Mouse (Mus musculus) intestine, embryonic 15.5 days (tissue): ENCODE data around the gene Fmod. TPM values are rescaled to one million over a fixed set of nuclear protein-coding genes. Genes with fewer than 3 reads are reported as not detected.

Experiments used
- ATAC-seq: fragments of 200-750 bp; cut with Nextera tagmentation; 2 replicates; pipeline ENCODE4 v1.8.0; 2017; ENCODE audit warnings: moderate TSS enrichment, moderate library complexity
- H3K27ac ChIP-seq: fragments of 300-500 bp; sonication (generic); 2 replicates; pipeline ENCODE4 v1.5.1; 2015; ENCODE audit warnings: mild to moderate bottlenecking, inconsistent platforms
- H3K27me3 ChIP-seq: fragments of 300-500 bp; sonication (generic); replicated peaks from 2 replicates; pipeline ENCODE4 v1.6.1; 2015; ENCODE audit warnings: inconsistent platforms
- H3K36me3 ChIP-seq: fragments of 300-500 bp; sonication (generic); 2 replicates; pipeline ENCODE4 v1.6.1; 2015; ENCODE audit warnings: inconsistent platforms
- H3K4me1 ChIP-seq: fragments of 300-500 bp; sonication (generic); replicated peaks from 2 replicates; pipeline ENCODE4 v1.6.1; 2015; ENCODE audit warnings: inconsistent platforms
- H3K4me2 ChIP-seq: fragments of 300-500 bp; sonication (generic); replicated peaks from 2 replicates; pipeline ENCODE4 v1.6.1; 2015; ENCODE audit warnings: mild to moderate bottlenecking, inconsistent platforms
- H3K4me3 ChIP-seq: fragments of 300-500 bp; sonication (generic); replicated peaks from 2 replicates; pipeline ENCODE4 v1.5.1; 2015; ENCODE audit warnings: inconsistent platforms
- H3K9ac ChIP-seq: fragments of 300-500 bp; sonication (generic); 2 replicates; pipeline ENCODE4 v1.6.1; 2015; ENCODE audit warnings: inconsistent platforms
- H3K9me3 ChIP-seq: fragments of 300-500 bp; sonication (generic); 2 replicates; pipeline ENCODE4 v1.6.1; 2016; ENCODE audit warnings: inconsistent platforms
- WGBS: fragments of 180-500 bp; shearing (Covaris S2); methylation state at CpG from one replicate; pipeline ENCODE4 v1.1.7; 2015; 5-methylcytosine and 5-hydroxymethylcytosine counted together
- polyA plus RNA-seq: library from polyadenylated mRNA; unstranded; fragments of >200 nt; fragmentation: Nextera tagmentation; extraction: Ambion mirVana; gene quantifications from 2 replicates; pipeline ENCODE4 v1.2.1, GENCODE M21; 2015

The Fmod gene
- polyA plus RNA-seq, 1 experiment from 2014 or later, result 9.2 TPM

DNA sequence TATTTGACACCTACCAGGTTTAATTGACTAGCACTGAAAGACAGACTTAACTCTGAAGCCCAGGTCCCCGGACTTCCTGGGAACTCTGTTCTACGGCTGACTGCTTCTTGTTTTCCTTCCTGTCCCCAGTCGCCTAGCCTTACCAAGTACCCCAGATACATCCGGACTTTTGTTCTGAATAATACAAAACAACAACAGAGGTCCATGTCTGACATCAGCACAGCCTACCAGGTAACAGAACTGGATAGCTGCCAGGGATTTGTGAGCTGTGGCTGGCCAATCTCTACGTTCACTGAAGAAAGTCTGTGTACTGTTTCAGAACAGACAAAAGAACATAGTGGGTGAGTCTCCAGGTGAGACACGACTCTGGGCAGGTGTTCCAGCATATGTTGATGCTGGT is 21.8 kb downstream of the Fmod start:
- Histone ChIP-seq H3K9ac (no peak overlapping the region), H3K9me3 (no peaks in the 10 kb centered on the region), H3K36me3 (no peaks in the 10 kb centered on the region), H3K27me3 (no peaks in the 10 kb centered on the region), H3K4me3 (no peak overlapping the region), H3K4me1 (peaks cover 58% of the 10 kb centered on the region), H3K27ac (no peak overlapping the region), H3K4me2 (no peak overlapping the region)
- WGBS, result 69% methylated on average over 6 of the region's 6 CpGs
- ATAC-seq, result no peak

DNA sequence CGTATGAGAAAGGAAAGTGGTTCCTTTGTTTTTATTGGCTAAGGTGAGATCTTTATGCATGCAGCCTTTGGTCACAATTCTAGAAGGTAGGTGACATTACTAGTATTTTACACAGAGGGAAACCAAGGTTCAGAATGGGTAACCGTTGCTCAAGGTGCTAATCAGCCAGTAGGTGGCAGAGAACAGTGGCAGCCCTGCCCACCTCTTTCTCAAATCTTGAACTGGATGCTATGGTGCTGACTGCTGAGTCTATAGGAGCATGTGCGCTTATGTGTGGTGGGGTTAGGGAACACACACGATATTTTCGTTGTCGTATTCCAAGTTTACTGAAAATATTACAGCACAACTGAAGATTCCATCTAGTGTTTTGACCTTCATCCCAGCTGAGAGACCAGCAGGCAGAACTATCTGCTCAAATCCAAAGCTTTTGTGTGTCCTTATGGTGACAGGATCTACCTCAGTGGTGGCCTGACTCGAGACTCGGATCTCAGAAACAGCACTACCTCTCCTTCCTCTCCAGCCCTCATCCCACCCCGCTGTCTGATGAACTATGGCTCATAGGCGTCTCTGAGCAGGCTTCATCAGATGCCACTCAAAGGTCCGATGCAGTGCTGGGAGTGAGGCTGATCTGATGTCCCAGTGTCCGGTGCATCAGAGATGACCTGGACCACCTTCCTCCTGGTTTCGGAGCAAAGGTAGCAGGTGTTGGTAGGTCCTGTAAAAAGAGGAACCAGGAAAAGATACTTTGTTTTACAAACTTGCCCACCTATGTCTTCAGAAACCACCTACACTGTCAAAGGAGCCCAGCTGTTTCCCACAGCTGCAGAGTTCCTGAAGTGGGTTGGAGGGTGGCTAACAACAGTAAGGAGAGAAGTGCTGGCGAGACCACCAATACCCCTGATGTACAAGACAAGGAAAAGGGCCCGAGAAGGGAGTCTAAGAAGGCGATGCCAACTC is 23.0 kb downstream of the Fmod start:
- Histone ChIP-seq H3K27ac (peak overlapping the region; percentile 99), H3K4me3 (peak overlapping the region; percentile 35), H3K9me3 (no peaks in the 10 kb centered on the region), H3K9ac (peak overlapping the region; percentile 38; the same call in 1 of the 2 replicates), H3K4me2 (peak overlapping the region; percentile 80), H3K27me3 (no peaks in the 10 kb centered on the region), H3K4me1 (peaks cover 70% of the 10 kb centered on the region), H3K36me3 (no peaks in the 10 kb centered on the region)
- ATAC-seq, result no peak
- 68% methylated on average over 16 of the region's 16 CpGs for WGBS

DNA sequence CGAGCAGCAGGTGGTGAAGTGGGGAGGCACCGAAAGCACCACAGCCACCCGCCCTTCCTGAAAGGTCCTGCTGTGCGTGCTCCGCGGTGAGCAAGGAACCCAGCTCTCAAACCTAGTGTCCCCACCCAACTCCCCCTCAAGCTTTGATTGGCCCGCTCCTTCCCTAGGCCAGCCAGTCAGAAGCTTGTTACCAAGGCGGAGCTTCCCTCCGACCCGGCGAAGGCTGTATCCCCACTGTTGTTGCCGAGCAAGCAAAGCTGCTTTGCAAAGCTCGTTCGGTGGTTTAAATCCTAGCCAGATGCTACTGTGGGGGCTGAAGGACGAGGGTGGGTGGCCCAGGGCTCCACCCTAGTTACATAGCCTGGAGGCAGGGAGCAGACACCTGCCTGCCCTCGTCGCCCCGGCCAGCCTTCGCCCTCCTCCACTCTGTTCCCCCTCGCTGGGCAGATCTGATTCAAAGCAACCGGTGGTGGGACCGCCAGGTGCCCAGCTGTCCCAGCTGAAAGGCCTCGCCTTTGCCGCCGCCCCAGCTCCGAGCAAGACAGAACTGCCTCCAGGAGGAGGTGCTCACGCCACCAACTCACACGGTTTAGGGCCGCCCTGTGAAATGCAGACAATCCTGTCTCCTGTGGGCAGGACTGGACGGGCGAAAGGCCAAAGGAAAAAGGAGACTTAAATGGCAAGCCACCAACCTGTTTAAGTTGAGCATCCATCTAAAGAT is 24.0 kb downstream of the Fmod start:
- no peaks in the 10 kb centered on the region for H3K27me3 ChIP-seq
- H3K4me1 ChIP-seq, result peaks cover 69% of the 10 kb centered on the region
- H3K9me3 ChIP-seq, result no peaks in the 10 kb centered on the region
- no peaks in the 10 kb centered on the region for H3K36me3 ChIP-seq
- peak overlapping the region; percentile 99 for H3K27ac ChIP-seq
- peak overlapping the region; percentile 52 for H3K9ac ChIP-seq
- peak overlapping the region; percentile 35 for H3K4me3 ChIP-seq
- peak; percentile 94 for ATAC-seq
- WGBS, result 3% methylated on average over 31 of the region's 31 CpGs
- H3K4me2 ChIP-seq, result peak overlapping the region; percentile 80

GRCm38 (mm10) chr1:134061915-134062314 is 24.9 kb downstream of the Fmod start:
- 76% methylated on average over 3 of the region's 3 CpGs for WGBS
- Histone ChIP-seq H3K4me2 (peak overlapping the region; percentile 80; the same call in 1 of the 2 replicates), H3K27me3 (no peaks in the 10 kb centered on the region), H3K4me3 (no peak overlapping the region), H3K9ac (no peak overlapping the region), H3K9me3 (no peaks in the 10 kb centered on the region), H3K27ac (peak overlapping the region; percentile 99), H3K4me1 (peaks cover 66% of the 10 kb centered on the region), H3K36me3 (no peaks in the 10 kb centered on the region)
- no peak for ATAC-seq

DNA sequence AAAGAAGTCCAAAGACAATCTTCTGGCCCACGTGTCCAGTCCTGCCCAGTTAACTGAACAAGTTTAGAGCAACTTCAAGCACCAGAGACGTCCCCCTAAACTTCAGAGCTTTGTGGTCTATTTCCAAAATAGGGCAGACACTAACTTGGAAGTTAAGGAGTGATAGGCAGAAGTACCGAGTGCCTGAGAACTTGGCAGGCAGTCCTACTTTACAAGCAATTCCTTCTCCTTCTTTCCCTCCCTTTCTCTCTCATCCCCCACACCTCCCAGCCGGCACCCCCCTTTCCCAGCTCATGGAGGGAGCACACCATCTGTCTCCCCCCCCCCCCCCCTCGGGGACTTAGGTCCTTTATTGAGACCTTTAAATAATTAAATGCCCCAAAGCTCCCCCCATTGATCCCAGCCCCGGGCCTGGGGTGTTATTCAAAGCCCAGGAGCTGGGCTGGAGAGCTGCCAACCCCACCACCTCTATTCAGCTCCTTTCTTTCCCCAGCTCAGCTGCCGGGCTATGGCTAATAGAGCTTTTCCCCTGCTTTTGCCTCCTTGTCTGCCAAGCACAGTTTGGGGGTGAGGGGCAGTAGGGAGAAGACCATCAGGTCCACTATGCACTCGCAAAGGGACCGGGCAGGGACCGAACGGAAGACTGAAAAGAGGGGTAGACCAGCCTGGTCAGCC is 25.5 kb downstream of the Fmod start:
- Histone ChIP-seq H3K27me3 (no peaks in the 10 kb centered on the region), H3K27ac (peak overlapping the region; percentile 99), H3K36me3 (no peaks in the 10 kb centered on the region), H3K9me3 (no peaks in the 10 kb centered on the region), H3K4me1 (peaks cover 69% of the 10 kb centered on the region), H3K4me2 (peak overlapping the region; percentile 47), H3K9ac (no peak overlapping the region), H3K4me3 (no peak overlapping the region)
- 27% methylated on average over 11 of the region's 11 CpGs for WGBS
- ATAC-seq, result no peak

- H3K27me3 ChIP-seq, result no peaks in the 10 kb centered on the region
- peak overlapping the region; percentile 99 for H3K27ac ChIP-seq
- no peaks in the 10 kb centered on the region for H3K36me3 ChIP-seq
- peak overlapping the region; percentile 33 for H3K9ac ChIP-seq
- no peak for ATAC-seq
- peak overlapping the region; percentile 47 for H3K4me2 ChIP-seq
- WGBS, result 10% methylated on average over 33 of the region's 33 CpGs
- H3K4me3 ChIP-seq, result 0 out of 2 replicates have a peak overlapping the region, but pooled peaks have one; percentile 3
- H3K9me3 ChIP-seq, result no peaks in the 10 kb centered on the region
- peaks cover 70% of the 10 kb centered on the region for H3K4me1 ChIP-seq
Measured at GRCm38 (mm10) chr1:134063086-134063772, 26.2 kb downstream of the Fmod start.

GRCm38 (mm10) chr1:134063773-134064125 is 26.7 kb downstream of the Fmod start:
- Histone ChIP-seq H3K27me3 (no peaks in the 10 kb centered on the region), H3K4me3 (no peak overlapping the region), H3K9me3 (no peaks in the 10 kb centered on the region), H3K27ac (peak overlapping the region; percentile 99), H3K36me3 (no peaks in the 10 kb centered on the region), H3K4me1 (peaks cover 69% of the 10 kb centered on the region), H3K9ac (no peak overlapping the region; the same call in 1 of the 2 replicates), H3K4me2 (peak overlapping the region; percentile 47)
- WGBS, result 34% methylated on average over 9 of the region's 9 CpGs
- no peak for ATAC-seq

- Histone ChIP-seq H3K4me1 (peaks cover 69% of the 10 kb centered on the region), H3K36me3 (no peaks in the 10 kb centered on the region), H3K9ac (no peak overlapping the region), H3K9me3 (no peaks in the 10 kb centered on the region), H3K27me3 (no peaks in the 10 kb centered on the region), H3K4me2 (no peak overlapping the region), H3K27ac (peak overlapping the region; percentile 99), H3K4me3 (no peak overlapping the region)
- WGBS, result 96% methylated on average over 2 of the region's 2 CpGs
- no peak for ATAC-seq
Measured at GRCm38 (mm10) chr1:134064296-134064831, 27.3 kb downstream of the Fmod start.

DNA sequence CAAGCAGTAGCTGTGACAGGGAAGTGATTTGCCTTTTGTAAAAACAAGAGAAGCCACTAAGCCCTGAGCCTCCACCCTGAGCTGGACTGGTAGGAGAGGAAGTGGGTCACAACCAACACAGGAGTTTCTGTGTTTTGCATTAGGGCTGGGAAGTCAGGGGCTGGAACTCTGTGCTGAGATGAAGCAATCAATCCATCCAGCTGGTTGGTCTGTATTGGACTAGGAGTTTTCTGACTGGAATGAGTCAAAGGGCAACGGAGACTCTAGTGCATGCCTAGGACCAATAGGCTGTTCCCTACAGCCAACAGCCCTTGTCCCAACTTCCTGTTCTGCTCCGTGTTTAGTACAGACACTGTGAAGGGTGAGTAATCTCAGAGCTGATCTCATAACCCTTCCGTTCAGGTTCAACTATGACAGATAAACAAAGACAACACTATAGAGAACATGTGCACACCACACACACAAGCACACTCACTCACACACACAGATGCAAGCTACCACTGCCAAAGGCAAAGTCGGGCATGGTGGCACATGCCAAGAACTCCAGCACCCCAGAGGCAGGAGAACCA is 28.3 kb downstream of the Fmod start:
- no peaks in the 10 kb centered on the region for H3K36me3 ChIP-seq
- H3K4me2 ChIP-seq, result no peak overlapping the region
- H3K9ac ChIP-seq, result no peak overlapping the region
- ATAC-seq, result no peak
- H3K4me3 ChIP-seq, result no peak overlapping the region
- no peaks in the 10 kb centered on the region for H3K27me3 ChIP-seq
- peaks cover 70% of the 10 kb centered on the region for H3K4me1 ChIP-seq
- H3K9me3 ChIP-seq, result no peaks in the 10 kb centered on the region
- H3K27ac ChIP-seq, result peak overlapping the region; percentile 55
- WGBS, result 32% methylated on average over 4 of the region's 4 CpGs

DNA sequence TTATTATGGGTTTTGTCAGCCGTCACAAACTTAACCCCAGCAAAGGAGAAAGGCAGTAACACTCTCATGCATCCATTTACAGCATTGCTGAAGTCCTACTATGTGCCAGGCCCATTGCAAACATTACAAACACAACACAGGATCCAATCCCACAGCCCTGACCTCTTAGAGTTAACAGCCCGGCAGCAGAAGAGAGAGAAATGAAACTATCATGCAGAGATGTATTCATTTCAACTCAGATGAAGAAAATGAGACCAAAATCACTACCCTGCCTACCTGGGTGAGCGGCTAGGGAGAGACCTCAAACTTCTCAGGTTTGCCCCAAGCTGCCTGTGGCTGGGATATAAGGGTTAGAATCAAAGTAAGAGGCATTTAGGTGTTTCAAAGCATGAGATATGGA is 29.5 kb downstream of the Fmod start:
- Histone ChIP-seq H3K4me1 (peaks cover 70% of the 10 kb centered on the region), H3K9me3 (no peaks in the 10 kb centered on the region), H3K9ac (no peak overlapping the region), H3K36me3 (no peaks in the 10 kb centered on the region), H3K4me3 (no peak overlapping the region), H3K27me3 (no peaks in the 10 kb centered on the region), H3K27ac (peak overlapping the region; percentile 10; the same call in 1 of the 2 replicates), H3K4me2 (no peak overlapping the region; the same call in 1 of the 2 replicates)
- ATAC-seq, result no peak
- WGBS, result 53% methylated on average over 3 of the region's 3 CpGs

DNA sequence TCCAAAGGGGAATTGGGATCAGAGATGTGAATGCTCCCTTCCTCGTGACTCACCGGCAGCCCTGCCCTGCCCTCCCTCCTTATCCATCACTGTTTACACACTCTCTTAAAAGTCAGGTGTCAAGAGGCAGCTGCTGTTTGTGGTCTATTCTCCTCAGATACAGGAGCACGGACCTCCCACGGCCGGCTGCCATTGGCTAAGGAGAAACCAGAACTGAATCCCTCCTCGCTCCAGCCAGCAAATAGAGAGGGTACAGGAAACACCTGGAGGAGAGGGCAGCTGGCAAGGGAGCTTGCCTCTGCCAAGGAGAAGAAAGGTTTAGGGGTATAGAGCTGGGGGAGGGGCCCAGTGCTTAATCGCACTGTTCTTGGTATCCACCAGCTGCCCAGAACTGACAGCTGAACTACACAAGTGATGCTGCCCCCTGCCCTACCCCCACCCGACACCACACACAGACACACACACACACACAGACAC is 30.1 kb downstream of the Fmod start:
- peak overlapping the region; percentile 10; the same call in 1 of the 2 replicates for H3K27ac ChIP-seq
- no peak overlapping the region for H3K4me3 ChIP-seq
- H3K4me1 ChIP-seq, result peaks cover 69% of the 10 kb centered on the region
- no peak overlapping the region for H3K9ac ChIP-seq
- no peaks in the 10 kb centered on the region for H3K27me3 ChIP-seq
- no peak overlapping the region; the same call in 1 of the 2 replicates for H3K4me2 ChIP-seq
- no peaks in the 10 kb centered on the region for H3K9me3 ChIP-seq
- H3K36me3 ChIP-seq, result no peaks in the 10 kb centered on the region
- WGBS, result 2% methylated on average over 8 of the region's 8 CpGs
- peak; percentile 82 for ATAC-seq
